In genomic region chr2:157058342-157058998, GRCm38 (mm10) we compare ENCODE assay signal across 7 mouse cellular contexts. TPM values are rescaled to one million over a fixed set of nuclear protein-coding genes. Genes with fewer than 3 reads are reported as not detected.
DNase-seq lines count a peak whose midpoint lies in the region; ATAC-seq and TF ChIP-seq lines count a peak whose summit lies in the region.

No protein-coding gene starts in this region.

- 0 out of 2 replicates have a peak, but pooled peaks have one; percentile 11 for TF ChIP-seq POLR2A in cerebellum, adult 2 months (IDR thresholded peaks at IDR 0.05; ENCODE audit: borderline replicate concordance, insufficient read depth, low read length)

- no peaks in the 10 kb centered on the region for H3K9me3 ChIP-seq in ES-E14 (ENCODE audit: control insufficient read depth, insufficient read depth, low read depth, low read length)
- H3K9me3 ChIP-seq in forebrain, postnatal 0 days (ENCODE audit: low read length), result no peaks in the 10 kb centered on the region
- H3K9me3 ChIP-seq in hindbrain, embryonic 15.5 days, result no peaks in the 10 kb centered on the region
- no peaks in the 10 kb centered on the region for H3K9me3 ChIP-seq in midbrain, embryonic 14.5 days (ENCODE audit: control insufficient read depth, low read length)

- DNase-seq in ES-E14 (ENCODE audit: low read depth, low spot score), result peak; percentile 82
- peak; percentile 80 to 82 for DNase-seq in cerebellum, adult 2 months
- peak; percentile 85 for DNase-seq in forebrain, postnatal 0 days
- peak; percentile 74 to 81 for DNase-seq in left cerebral cortex, postnatal 25 days (ENCODE audit: low spot score in 2 of 2)
- peak; percentile 81 for DNase-seq in midbrain, embryonic 14.5 days
- peak; percentile 30 to 33 for DNase-seq in thymus, adult 18-20 months

- no peaks in the 10 kb centered on the region for H3K36me3 ChIP-seq in ES-E14 (ENCODE audit: control insufficient read depth, insufficient read depth, low read length, poor library complexity, severe bottlenecking)
- peaks cover 28% of the 10 kb centered on the region for H3K36me3 ChIP-seq in forebrain, postnatal 0 days (ENCODE audit: insufficient read depth)
- H3K36me3 ChIP-seq in hindbrain, embryonic 15.5 days, result peaks cover 26% of the 10 kb centered on the region; the same call in 1 of the 2 replicates
- H3K36me3 ChIP-seq in midbrain, embryonic 14.5 days (ENCODE audit: control insufficient read depth, insufficient read depth, low read length), result peaks cover 53% of the 10 kb centered on the region

- H3K4me3 ChIP-seq in ES-E14 (ENCODE audit: insufficient read depth in 1 of 2, low read depth in 1 of 2, low read length in 2 of 2, poor library complexity in 1 of 2, severe bottlenecking in 1 of 2), result peak overlapping the region; percentile 53 to 67
- H3K4me3 ChIP-seq in cerebellum, adult 2 months (replicated peaks; ENCODE audit: insufficient read depth, low read depth, low read length), result no peak overlapping the region
- no peak overlapping the region for H3K4me3 ChIP-seq in forebrain, postnatal 0 days (ENCODE audit: low read depth, low read length)
- H3K4me3 ChIP-seq in hindbrain, embryonic 15.5 days, result no peak overlapping the region
- no peak overlapping the region for H3K4me3 ChIP-seq in midbrain, embryonic 14.5 days (replicated peaks; ENCODE audit: low read depth, low read length)

- peaks cover 2 to 27% of the 10 kb centered on the region in 2 experiments; a peak in 2 of 4 replicates for H3K4me1 ChIP-seq in ES-E14 (ENCODE audit: control insufficient read depth in 2 of 2, insufficient read depth in 2 of 2, low read length in 2 of 2, poor library complexity in 1 of 2)
- peaks cover 79% of the 10 kb centered on the region for H3K4me1 ChIP-seq in cerebellum, adult 2 months (ENCODE audit: control insufficient read depth, insufficient read depth, low read length)
- H3K4me1 ChIP-seq in forebrain, postnatal 0 days (ENCODE audit: insufficient read depth), result peaks cover 16% of the 10 kb centered on the region; the same call in 1 of the 2 replicates
- H3K4me1 ChIP-seq in hindbrain, embryonic 15.5 days (replicated peaks), result peaks cover 54% of the 10 kb centered on the region
- H3K4me1 ChIP-seq in midbrain, embryonic 14.5 days (ENCODE audit: control insufficient read depth, insufficient read depth, low read length), result peaks cover 20% of the 10 kb centered on the region

- peak overlapping the region; percentile 22 for H3K4me2 ChIP-seq in forebrain, postnatal 0 days (ENCODE audit: low read depth)
- peak overlapping the region; percentile 19 for H3K4me2 ChIP-seq in hindbrain, embryonic 15.5 days
- H3K4me2 ChIP-seq in midbrain, embryonic 14.5 days (ENCODE audit: low read length), result peak overlapping the region; percentile 38

- peak overlapping the region; percentile 73 for H3K27ac ChIP-seq in ES-E14 (ENCODE audit: insufficient read depth, low read depth, low read length, poor library complexity, severe bottlenecking)
- peak overlapping the region; percentile 99 for H3K27ac ChIP-seq in cerebellum, adult 2 months (ENCODE audit: insufficient read depth, low read length)
- peak overlapping the region; percentile 79 for H3K27ac ChIP-seq in forebrain, postnatal 0 days (ENCODE audit: low read depth, low read length)
- peak overlapping the region; percentile 80 for H3K27ac ChIP-seq in hindbrain, embryonic 15.5 days (replicated peaks)
- H3K27ac ChIP-seq in midbrain, embryonic 14.5 days (replicated peaks; ENCODE audit: low read depth, low read length), result peak overlapping the region; percentile 83

- in situ Hi-C loops in ES-E14 (cut with MboI; ENCODE audit: low sequenced_read_pairs in 2 of 2, unreplicated experiment in 2 of 2), result no loop called here

- peak; percentile 87 for ATAC-seq in forebrain, postnatal 0 days
- ATAC-seq in hindbrain, embryonic 15.5 days (ENCODE audit: low FRiP score, low read depth), result peak; percentile 72
- peak; percentile 82 for ATAC-seq in midbrain, embryonic 14.5 days (ENCODE audit: low FRiP score, low TSS enrichment)

- H3K27me3 ChIP-seq in cerebellum, adult 2 months (ENCODE audit: control insufficient read depth, insufficient read depth, low read length), result no peaks in the 10 kb centered on the region
- H3K27me3 ChIP-seq in forebrain, postnatal 0 days (ENCODE audit: insufficient read depth, low read length), result no peaks in the 10 kb centered on the region
- no peaks in the 10 kb centered on the region for H3K27me3 ChIP-seq in hindbrain, embryonic 15.5 days
- no peaks in the 10 kb centered on the region for H3K27me3 ChIP-seq in midbrain, embryonic 14.5 days (ENCODE audit: control insufficient read depth, insufficient read depth, low read length)

- peak overlapping the region; percentile 79 for H3K9ac ChIP-seq in ES-E14 (ENCODE audit: insufficient read depth, low read depth, low read length, poor library complexity, severe bottlenecking)
- H3K9ac ChIP-seq in forebrain, postnatal 0 days, result no peak overlapping the region
- no peak overlapping the region for H3K9ac ChIP-seq in hindbrain, embryonic 15.5 days
- peak overlapping the region; percentile 34 for H3K9ac ChIP-seq in midbrain, embryonic 14.5 days (replicated peaks; ENCODE audit: low read length)

- 6% methylated on average over 18 of the region's 18 CpGs for WGBS in cerebellum, adult 2 months
- 3% methylated on average over 18 of the region's 18 CpGs for WGBS in forebrain, postnatal 0 days
- WGBS in hindbrain, embryonic 15.5 days, result 7% methylated on average over 18 of the region's 18 CpGs
- WGBS in midbrain, embryonic 14.5 days, result 4% methylated on average over 18 of the region's 18 CpGs

- intact Hi-C loops in left cerebral cortex, postnatal 25 days (cut with DNase I), result no loop called here

- TF ChIP-seq CTCF in cerebellum, adult 2 months (IDR thresholded peaks at IDR 0.05; ENCODE audit: borderline replicate concordance, insufficient read depth, low read depth, low read length), result no peak
- TF ChIP-seq CTCF in forebrain, postnatal 0 days (IDR thresholded peaks at IDR 0.05; ENCODE audit: low read depth), result no peak

TF ChIP-seq in ES-E14, 5 proteins besides CTCF, POLR2A, EP300 and RAD21:
- TF ChIP-seq HCFC1 (IDR thresholded peaks at IDR 0.05; ENCODE audit: borderline replicate concordance, insufficient read depth, low read length), result no peak
- no peak for TF ChIP-seq ZC3H11A (IDR thresholded peaks at IDR 0.05; ENCODE audit: borderline replicate concordance, low read depth, low read length)
- TF ChIP-seq CHD2 (IDR thresholded peaks at IDR 0.05; ENCODE audit: low read depth, low read length), result no peak
TF ChIP-seq in ES-E14: peak in this region for 0.

RNA-seq across cellular contexts. Expression of gene Soga1, which starts 20.6 kb away (rescaled TPM):
- total RNA-seq in ES-E14 (2012; rRNA removed), result 11.8 and 12.8 TPM in 2 replicates
- polyA plus RNA-seq in cerebellum, adult 2 months (2012; rRNA removed), result 38.3 and 50.1 TPM in 2 replicates
- 80.5 and 93.7 TPM in 2 replicates for total RNA-seq in forebrain, postnatal 0 days (2014; rRNA removed)
- polyA plus RNA-seq in forebrain, postnatal 0 days (2015; fragmentation: Nextera tagmentation; extraction: Ambion mirVana), result 3.1 and 3.9 TPM in 2 replicates
- 5.2 and 6.3 TPM in 2 replicates for polyA plus RNA-seq in hindbrain, embryonic 15.5 days (2015; fragmentation: Nextera tagmentation; extraction: Ambion mirVana)
- total RNA-seq in left cerebral cortex, postnatal 25 days (2021), result 10 to 100 TPM; 19.8 to 24.6 TPM
- 12.0 and 13.1 TPM in 2 replicates for polyA plus RNA-seq in midbrain, embryonic 14.5 days (2014; fragmentation: Nextera tagmentation; extraction: Ambion mirVana)

RNA-seq across cellular contexts. Expression of gene Tldc2, which starts 28.4 kb away (rescaled TPM):
- not detected in 2 replicates for total RNA-seq in ES-E14 (2012; rRNA removed)
- 6.0 and 7.1 TPM in 2 replicates for polyA plus RNA-seq in cerebellum, adult 2 months (2012; rRNA removed)
- not detected in 2 replicates for total RNA-seq in forebrain, postnatal 0 days (2014; rRNA removed)
- not detected in 2 replicates for polyA plus RNA-seq in forebrain, postnatal 0 days (2015; fragmentation: Nextera tagmentation; extraction: Ambion mirVana)
- polyA plus RNA-seq in hindbrain, embryonic 15.5 days (2015; fragmentation: Nextera tagmentation; extraction: Ambion mirVana), result not detected in 2 replicates
- not detected for total RNA-seq in left cerebral cortex, postnatal 25 days (2021)
- not detected in 2 replicates for polyA plus RNA-seq in midbrain, embryonic 14.5 days (2014; fragmentation: Nextera tagmentation; extraction: Ambion mirVana)

RNA-seq across cellular contexts. Expression of gene Dsn1, which starts 51.5 kb away (rescaled TPM):
- 25.2 and 27.9 TPM in 2 replicates for total RNA-seq in ES-E14 (2012; rRNA removed)
- 4.6 and 4.8 TPM in 2 replicates for polyA plus RNA-seq in cerebellum, adult 2 months (2012; rRNA removed)
- 8.0 and 12.2 TPM in 2 replicates for total RNA-seq in forebrain, postnatal 0 days (2014; rRNA removed)
- polyA plus RNA-seq in forebrain, postnatal 0 days (2015; fragmentation: Nextera tagmentation; extraction: Ambion mirVana), result 9.3 and 10.0 TPM in 2 replicates
- 11.0 and 13.2 TPM in 2 replicates for polyA plus RNA-seq in hindbrain, embryonic 15.5 days (2015; fragmentation: Nextera tagmentation; extraction: Ambion mirVana)
- 1 to 10 TPM; 4.7 TPM for total RNA-seq in left cerebral cortex, postnatal 25 days (2021)
- polyA plus RNA-seq in midbrain, embryonic 14.5 days (2014; fragmentation: Nextera tagmentation; extraction: Ambion mirVana), result 7.6 and 13.7 TPM in 2 replicates

Comparison
In these comparisons a context has a peak if more than half of its experiments do, and no peak if none do; other contexts are left out.
1. DNase-seq: peak in every context shown above with its lines; median percentile 85 in forebrain, postnatal 0 days; 82 in ES-E14; 81 in cerebellum, adult 2 months; 81 in midbrain, embryonic 14.5 days; 78 in left cerebral cortex, postnatal 25 days; 32 in thymus, adult 18-20 months.
2. H3K4me3 ChIP-seq: peak in ES-E14 (2 of 2); none in cerebellum, adult 2 months (single experiment), forebrain, postnatal 0 days (single experiment), hindbrain, embryonic 15.5 days (single experiment) and midbrain, embryonic 14.5 days (single experiment).
3. H3K9ac ChIP-seq: peak in ES-E14 (single experiment) and midbrain, embryonic 14.5 days (single experiment); none in forebrain, postnatal 0 days (single experiment) and hindbrain, embryonic 15.5 days (single experiment).
4. Peak in every context shown above with its lines, with median percentiles within 50 percentile points of each other: H3K27ac ChIP-seq, ATAC-seq and H3K4me2 ChIP-seq.